Mouse (Mus musculus): ENCODE results near the gene Ptpre. TPM values are rescaled to one million over a fixed set of nuclear protein-coding genes. Genes with fewer than 3 reads are reported as not detected.

Gene Ptpre
- total RNA-seq, 2 experiments from 2014 or later: 6.6 to 7.7 TPM

- no peak for DNase-seq (ENCODE audit: low spot score in 2 of 2)
Measured at GRCm38 (mm10) chr7:135637406-135637980, 100.2 kb downstream of the Ptpre start.

GRCm38 (mm10) chr7:135639361-135639760, 102.1 kb downstream of the Ptpre start:
- no peak for DNase-seq (ENCODE audit: low spot score in 2 of 2)

GRCm38 (mm10) chr7:135641698-135642507, 104.6 kb downstream of the Ptpre start:
- DNase-seq (ENCODE audit: low spot score in 2 of 2): no peak

DNA sequence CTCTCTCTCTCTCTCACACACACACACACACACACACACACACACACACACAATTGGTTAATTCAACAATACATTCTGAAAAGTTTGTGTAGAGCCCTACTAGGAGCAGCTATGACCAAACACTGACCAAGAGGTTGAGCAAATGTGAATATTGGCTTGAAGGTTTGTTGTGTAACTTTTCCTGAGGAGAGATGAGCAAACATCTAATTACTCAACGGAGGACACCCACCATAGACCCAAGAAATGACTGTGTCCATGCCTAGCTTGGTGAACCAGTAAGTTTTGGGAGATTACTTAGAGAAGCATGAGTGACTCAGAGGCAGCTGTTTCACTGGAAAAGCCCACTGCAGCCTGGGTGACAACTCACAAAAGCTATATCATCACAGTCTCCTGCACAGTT, 107.2 kb downstream of the Ptpre start:
- DNase-seq (ENCODE audit: low spot score in 2 of 2): no peak

DNA sequence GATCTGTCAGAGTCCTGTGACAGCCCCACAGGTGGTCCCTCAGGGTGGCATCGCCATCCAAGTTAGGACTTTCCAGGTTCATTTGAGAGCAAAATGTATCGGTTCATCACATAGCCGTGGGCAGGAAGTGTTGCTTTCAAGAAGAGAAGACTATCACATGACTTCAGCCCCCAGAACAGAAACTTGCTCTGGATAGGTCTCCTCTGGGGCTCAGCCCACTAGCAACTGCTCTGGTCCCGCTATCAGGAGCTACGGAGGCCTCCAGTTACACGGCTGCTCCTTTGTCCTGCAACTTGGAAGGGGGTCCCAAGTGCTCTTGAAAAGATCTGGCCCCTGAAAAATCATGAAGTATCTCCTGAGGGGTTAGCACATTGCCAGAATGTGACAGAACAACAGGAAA, 109.7 kb downstream of the Ptpre start:
- no peak for DNase-seq (ENCODE audit: low spot score in 2 of 2)

GRCm38 (mm10) chr7:135648821-135649220, 111.5 kb downstream of the Ptpre start:
- DNase-seq (ENCODE audit: low spot score in 2 of 2): no peak

- no peak for DNase-seq (ENCODE audit: low spot score in 2 of 2)
Measured at GRCm38 (mm10) chr7:135649306-135649705, 112.0 kb downstream of the Ptpre start.

DNA sequence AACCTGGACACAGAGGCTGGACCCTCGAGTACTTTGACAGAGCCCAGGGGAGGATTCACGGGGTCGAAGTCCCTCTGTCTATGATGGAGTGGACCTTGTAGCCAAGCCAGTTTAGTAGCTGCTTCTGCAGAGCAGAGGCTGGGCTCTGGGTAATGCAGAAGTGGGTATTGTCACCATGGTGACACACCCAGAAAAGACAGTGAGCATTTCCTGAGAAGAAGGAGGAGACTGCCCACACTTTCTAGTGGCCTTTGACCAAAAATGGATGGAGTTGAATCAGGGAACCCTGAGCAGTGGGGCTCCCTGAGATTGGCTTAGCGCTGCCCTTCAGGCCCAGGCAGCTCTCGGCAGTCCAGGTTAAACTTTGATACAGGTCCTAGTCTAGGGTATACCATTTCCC, 112.8 kb downstream of the Ptpre start:
- DNase-seq (ENCODE audit: low spot score in 2 of 2): no peak

- no peak for DNase-seq (ENCODE audit: low spot score in 2 of 2)
Measured at GRCm38 (mm10) chr7:135651831-135652511, 114.7 kb downstream of the Ptpre start.

GRCm38 (mm10) chr7:135652781-135653180, 115.5 kb downstream of the Ptpre start:
- DNase-seq (ENCODE audit: low spot score in 2 of 2): no peak

- DNase-seq (ENCODE audit: low spot score in 2 of 2): no peak
Measured at GRCm38 (mm10) chr7:135653601-135654000, 116.3 kb downstream of the Ptpre start.

- DNase-seq (ENCODE audit: low spot score in 2 of 2): no peak
Measured at GRCm38 (mm10) chr7:135654288-135654687, 117.0 kb downstream of the Ptpre start.

- DNase-seq (ENCODE audit: low spot score in 2 of 2): no peak
Measured at GRCm38 (mm10) chr7:135655113-135655512, 117.8 kb downstream of the Ptpre start.

GRCm38 (mm10) chr7:135658150-135658549, 120.9 kb downstream of the Ptpre start:
- DNase-seq (ENCODE audit: low spot score in 2 of 2): no peak

DNA sequence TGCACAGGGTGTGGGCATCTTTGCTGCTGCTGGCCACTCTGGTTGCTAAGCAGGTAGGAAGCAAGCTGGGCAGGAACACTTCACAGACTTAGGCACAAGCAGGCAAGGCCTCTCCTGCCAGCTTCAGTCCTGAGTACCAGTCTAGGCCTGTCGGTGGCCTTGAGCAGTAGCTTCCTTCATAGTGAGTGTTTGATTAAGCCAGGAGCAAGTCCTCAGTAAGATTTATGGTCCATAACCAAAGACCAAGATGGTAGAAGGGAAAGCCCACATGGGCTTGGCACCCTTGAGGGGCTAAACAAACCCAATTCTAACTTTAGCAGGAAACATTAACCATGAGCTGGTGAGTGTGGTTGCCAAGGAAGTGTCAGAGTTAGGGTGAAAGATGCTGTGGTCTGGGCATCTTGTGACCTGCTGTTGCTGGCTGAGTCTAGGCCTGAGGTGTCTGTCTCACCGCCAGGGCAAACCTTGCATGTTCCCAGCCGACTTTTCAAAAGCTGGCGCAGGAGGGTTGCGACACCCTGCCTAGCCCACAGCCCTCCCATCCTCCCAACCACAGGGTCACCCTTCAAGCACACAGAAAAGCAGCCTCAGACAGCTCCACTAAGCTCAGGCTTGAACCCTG, 122.1 kb downstream of the Ptpre start:
- DNase-seq (ENCODE audit: low spot score in 2 of 2): no peak

DNA sequence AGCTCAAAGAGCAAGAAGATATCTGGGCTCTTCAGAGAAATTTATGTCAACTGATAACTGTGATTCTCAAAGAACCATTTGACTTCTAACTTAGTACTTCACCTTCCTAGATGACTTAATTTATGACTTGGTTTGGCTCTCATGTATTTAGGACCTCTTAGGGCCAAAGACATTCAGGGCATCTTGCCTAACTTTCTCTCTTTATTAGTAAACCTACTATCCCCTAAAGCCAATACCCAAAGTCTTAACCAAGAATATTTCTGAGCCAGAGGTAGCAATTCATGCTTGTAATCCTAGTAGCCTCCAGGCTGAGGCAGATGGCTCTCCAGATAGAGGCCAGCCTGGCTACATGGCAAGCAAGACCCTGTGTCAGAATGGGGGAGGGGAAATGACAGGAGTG, 123.0 kb downstream of the Ptpre start:
- no peak for DNase-seq (ENCODE audit: low spot score in 2 of 2)

DNA sequence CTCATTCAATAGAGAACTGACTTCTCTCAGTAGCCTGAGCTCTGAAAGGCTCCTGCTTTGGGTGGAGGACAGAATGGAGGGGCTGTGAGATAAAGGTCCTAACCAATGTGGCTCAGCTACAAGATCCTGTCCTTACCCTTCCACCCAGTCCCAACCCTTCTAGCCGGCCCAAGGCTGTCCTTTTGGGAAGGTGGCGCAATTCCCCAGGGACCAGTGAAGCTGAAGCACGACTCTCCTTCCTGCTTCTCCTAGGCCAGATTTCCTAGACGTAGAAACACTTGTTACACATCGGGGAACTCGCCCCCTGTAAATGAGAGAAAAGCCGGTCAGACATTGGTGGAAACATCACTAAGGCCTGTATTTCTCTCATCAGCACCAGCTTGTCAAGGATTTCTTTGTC, 126.9 kb downstream of the Ptpre start:
- no peak for DNase-seq (ENCODE audit: low spot score in 2 of 2)

DNA sequence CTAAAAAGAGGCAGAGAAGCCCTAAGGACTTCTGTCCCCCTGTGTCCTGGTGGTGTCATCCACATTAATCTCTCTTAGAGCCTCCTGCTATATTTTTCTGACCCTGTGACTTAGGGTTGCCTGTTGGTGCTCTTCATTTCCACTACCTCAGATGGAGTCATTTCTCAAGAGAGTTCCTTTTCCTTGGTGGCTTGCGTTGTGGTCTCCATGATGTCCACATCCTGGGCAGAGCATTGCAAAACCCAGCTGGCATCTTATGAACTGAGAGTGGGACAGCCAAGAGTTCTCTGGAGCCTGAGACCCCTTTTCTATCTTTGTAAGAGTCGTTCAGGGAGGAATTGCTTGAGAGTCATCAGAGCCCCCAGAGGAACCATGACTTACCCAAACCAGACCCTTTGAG, 129.0 kb downstream of the Ptpre start:
- DNase-seq (ENCODE audit: low spot score in 2 of 2): no peak

DNA sequence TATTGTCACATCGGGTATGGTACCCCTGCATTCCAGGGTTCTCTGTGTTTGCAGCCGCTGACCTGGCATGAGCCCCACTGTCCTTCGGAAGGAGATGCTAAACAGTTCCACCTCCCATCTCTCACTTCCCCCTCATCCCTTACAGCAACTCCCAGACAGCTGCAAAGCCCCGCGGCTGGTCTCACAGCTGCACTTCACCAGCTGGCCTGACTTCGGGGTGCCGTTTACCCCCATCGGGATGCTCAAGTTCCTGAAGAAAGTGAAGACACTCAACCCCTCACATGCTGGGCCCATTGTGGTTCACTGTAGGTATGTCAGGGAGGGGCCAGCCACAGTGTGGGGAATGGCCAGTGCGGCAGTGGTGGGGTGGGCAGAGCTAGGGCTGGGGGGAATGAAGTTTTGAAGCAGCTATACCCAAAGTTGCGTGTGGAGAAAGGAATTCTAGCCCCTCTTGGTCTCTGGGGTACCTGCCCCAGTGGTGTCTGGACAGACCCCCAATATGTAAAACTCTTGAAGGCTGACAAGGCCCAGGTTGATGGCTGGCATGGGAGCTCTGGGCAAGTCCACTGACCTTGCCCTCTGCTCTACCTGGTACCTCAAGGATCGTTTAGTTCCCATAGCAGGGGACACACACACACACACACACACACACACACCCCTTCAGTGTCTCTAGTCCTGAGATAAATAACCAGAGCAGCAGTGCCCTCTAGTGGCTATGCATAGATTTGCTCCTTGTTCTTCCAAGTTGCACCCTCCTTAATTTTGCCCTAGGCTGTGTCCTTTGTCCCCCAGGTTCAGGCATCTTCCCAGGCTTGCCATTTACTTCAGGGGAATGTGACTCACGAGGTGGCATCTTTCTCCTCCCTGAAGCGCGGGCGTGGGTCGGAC, 131.8 kb downstream of the Ptpre start:
- peak in 1 of 2 experiments; percentile 30 for DNase-seq (ENCODE audit: low spot score in 2 of 2)

- DNase-seq (ENCODE audit: low spot score in 2 of 2): no peak
Measured at GRCm38 (mm10) chr7:135673576-135673975, 136.3 kb downstream of the Ptpre start.

- no peak for DNase-seq (ENCODE audit: low spot score in 2 of 2)
Measured at GRCm38 (mm10) chr7:135676722-135677121, 139.4 kb downstream of the Ptpre start.
